Mouse (Mus musculus) spleen, embryonic (tissue): ENCODE measurements around the gene Slc7a8.

Experiments
- CTCF ChIA-PET: fragments of 350-600 bp; sonication (Branson Sonifier 250); formaldehyde crosslinking; loops from one replicate; lab custom pipeline; 2022; lab: Charles Lee

The Slc7a8 gene

DNA sequence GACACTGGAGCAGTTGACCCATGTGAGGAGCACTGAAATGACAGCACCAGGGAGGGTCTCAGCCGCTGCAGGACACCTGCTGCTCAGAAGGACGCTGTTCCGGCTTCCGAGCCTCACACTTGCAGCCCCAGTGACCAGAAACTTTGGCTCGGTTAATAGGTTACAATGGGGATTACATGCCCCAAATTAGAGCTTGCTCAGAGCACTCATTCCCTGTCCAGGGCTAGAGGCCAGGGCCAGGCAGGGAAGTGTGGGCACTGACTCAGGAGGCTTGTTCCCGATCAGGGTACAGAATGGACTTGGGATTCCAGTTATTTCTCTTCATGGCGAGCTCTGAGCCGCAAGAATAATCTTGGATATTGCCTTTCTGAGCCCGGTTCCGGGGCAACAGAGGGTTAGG is 44.1 kb downstream of the Slc7a8 start:
- CTCF ChIA-PET: no interaction called here

DNA sequence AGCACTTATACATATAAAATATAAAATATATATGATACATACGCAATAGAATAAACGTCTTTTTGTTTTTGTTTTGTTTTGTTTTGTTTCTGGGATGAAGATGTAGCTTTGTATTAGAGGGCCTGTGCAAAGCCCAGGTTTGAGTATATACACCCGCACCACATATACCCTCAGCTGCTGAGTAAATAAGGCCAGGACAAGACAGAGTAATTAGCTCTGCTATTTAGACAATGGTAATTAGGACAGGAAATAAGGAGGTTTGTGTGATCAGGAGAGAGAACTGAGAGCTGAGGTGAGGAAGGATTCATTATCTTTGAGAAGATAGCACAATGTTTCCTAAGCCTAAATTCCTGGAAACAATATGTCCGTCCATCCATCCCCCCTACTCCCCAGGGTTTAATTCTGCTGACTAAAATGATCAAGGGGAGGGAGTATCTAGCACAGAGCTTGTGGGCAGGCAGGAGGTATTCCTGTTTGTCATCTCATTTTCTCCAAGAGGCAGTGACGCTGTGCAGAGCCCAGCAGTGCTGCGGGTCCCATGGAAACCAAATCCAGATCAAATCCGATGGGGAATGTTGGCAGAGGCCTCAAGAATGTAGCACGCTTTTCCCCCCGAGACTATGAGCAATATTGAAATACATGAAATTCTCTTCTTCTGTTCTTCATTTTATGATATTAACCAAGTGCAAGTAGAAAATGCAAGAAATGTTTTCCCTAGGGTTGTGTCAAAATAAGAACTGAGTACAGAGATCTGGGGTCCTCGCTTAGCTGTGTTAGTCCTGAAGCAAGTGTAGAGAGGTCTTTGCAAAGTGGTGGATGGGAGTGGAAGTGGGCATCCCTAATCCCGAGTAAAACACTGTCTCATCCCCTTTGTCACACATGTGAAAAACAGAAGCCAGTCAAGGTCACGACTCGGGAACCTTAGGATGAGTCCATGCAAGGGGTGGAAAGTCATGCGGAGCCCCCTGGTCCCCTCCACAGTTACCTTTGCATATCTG is 44.9 kb downstream of the Slc7a8 start:
- CTCF ChIA-PET: no interaction called here

DNA sequence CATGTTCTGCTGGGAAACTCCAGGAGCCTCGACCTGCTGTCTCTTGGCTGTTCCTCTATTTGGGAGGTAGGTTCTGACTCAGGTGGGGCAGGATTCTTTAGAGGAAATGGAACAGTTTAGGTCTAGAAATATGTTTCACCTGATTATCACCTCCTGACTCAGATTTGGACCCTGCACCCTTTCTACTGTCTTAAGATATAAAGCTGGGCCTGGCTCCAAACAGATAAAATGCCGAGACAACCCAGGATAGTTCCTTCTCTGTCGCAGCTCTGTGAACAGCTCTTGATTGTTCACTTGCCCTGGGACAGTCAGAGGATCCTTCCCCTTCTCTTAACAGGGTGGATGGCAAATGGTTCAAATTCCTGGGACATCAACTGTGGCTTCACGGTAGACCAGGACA is 46.5 kb downstream of the Slc7a8 start:
- CTCF ChIA-PET: no interaction called here

- CTCF ChIA-PET: no interaction called here
Measured at GRCm38 (mm10) chr14:54734004-54734403, 47.7 kb downstream of the Slc7a8 start.

DNA sequence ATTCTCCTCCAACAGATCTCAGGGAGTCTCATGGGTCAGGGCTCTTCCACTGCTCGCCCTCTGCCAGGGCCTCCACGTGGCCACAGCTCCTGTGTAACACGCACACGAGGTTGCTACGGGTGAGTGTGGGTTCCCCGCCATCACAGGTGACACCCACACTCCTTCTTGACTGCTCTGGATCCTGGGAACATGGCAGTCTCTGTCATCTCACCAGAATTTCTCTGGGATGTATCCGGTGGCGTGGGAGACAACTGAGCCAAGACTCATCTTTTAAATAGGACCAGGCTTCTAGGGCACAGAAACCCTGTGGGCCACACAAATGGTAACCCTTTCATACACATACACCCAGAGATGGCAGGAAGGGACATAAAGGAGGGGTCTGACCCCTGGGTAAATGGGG is 49.5 kb downstream of the Slc7a8 start:
- CTCF ChIA-PET: no interaction called here

- CTCF ChIA-PET: no interaction called here
Measured at GRCm38 (mm10) chr14:54730305-54730704, 51.4 kb downstream of the Slc7a8 start.

DNA sequence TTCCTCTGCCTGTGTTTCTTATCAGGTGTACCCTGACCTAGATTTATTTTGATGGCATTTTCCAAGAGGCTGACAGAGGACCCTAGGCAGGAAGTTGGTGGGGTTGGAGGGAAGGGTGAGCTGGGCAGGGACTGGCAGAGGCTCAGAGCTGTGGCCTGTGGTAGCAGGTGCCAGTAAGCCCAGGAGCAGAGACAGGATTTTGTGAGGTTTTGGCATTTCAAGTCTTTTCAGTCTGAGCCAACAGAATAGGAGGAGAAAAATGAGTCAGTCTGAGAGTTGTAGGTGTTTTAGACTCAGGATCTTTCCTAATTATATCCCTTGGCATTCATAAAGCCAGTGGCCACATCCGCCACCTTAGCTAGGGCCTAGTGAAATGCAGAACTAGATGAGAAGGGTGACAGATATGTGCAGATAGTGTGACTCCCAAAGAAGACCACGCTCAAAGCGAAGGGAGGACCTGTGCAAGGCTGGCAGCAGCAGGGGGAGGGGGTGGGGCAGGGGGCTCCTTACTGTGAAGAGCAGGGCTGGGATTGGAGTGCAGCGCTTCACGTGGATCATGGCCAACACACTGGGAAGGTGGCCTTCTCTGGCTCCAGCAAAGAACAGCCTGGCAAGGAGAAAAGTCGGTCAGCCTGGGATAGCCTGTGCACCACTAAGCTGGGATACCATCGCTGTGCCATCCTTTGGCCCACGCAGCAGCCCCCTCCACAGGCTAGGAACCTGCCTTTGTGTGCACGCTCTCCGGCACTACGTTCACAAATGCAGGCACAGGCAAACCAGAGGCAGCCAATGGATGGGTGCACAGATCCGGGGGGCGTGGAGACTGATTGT is 52.7 kb downstream of the Slc7a8 start:
- CTCF ChIA-PET: no interaction called here

DNA sequence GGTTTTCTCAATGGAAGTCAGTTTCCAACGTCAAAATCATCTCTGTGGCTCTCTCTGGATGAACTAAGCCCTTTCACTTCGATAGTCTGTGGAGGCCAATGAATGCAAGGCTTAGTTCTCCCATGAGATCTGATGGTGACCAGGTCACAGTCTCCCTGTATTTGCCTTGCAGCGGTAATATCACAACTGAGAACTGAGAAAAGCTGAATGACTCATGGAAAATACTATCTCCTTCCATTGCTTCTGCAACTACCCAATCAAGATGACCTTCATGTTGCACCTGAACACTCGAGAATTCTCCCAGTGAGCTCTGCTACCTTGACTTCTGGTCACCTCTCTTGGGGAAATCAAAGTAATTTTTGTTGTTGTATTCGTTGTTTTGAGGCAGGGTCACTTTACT is 54.2 kb downstream of the Slc7a8 start:
- CTCF ChIA-PET: no interaction called here

GRCm38 (mm10) chr14:54724049-54724448 is 57.7 kb downstream of the Slc7a8 start:
- CTCF ChIA-PET: no interaction called here

DNA sequence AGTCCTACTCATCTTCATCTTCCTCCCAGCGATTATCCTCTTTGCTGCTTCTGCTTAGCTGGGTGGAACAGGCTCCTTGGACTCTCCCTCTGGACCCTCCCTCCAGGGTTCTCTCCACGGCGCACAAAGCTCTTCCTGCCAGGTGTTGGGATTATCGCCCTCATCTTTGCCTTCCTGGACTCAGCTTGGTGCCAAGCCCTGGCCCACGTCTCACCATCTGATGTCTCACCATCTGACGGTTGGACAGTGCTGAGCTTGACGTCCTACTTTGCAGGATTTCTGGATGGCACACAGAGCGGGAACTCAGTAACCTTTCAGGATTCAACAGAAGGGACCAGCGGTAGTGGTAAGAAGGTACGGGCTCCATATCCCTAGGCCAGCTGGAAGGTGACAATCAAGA is 60.0 kb downstream of the Slc7a8 start:
- CTCF ChIA-PET: interaction anchor here (0.6 kb wide), 1 partner anchor 9 kb away, joined by 3 read pairs; no protein-coding TSS in a partner anchor

DNA sequence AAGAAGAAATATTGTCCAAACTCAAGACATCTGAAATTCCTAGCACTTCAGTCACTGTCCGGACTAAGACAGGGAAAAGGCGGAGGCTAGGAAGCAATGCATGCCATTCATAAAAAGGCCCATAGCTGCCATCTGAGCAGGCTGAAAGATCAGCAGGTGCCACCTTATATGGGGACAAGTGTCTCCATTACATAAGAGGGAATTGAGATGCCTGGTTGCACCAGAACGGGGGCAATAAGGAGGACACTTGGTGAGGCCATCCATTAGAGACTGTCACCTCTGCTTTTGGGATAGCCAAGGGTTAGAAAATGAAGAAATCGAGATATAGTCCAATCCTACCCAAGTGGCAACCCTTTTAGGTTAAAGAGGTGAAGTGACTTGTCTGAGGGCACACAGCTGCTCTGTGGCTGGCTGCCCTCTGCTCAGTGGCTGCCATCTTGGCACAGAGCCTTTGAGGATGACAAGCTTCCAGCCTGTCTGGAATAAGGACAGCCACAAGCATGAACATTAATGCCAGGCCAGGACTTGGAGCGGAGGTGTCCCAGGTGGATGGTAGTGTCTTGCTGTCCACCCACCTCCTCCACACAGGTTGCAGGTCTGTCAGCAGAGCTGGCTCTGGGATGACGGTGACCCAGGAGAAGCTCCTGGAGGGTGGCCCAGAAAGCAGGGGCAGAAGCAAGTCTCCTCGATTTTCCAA is 60.9 kb downstream of the Slc7a8 start:
- CTCF ChIA-PET: no interaction called here

DNA sequence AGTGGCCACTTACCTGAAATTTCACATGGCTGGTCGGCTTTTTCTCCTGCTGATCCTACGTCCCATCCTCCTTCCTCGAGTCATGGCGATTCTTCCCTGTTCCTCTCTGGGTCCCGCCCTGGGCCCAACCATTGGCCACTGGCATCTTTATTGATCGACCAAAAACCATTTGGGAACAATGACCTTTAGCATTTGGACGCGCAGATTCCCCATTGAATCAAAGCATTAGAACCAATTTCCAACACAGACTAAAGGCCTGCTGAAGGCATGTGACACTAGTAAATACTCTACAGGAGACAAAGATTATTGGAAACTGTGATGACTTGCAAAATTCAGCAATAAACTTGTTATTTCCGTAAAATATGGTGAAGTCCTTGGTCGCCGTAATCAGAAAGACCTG is 61.7 kb downstream of the Slc7a8 start:
- CTCF ChIA-PET: no interaction called here

DNA sequence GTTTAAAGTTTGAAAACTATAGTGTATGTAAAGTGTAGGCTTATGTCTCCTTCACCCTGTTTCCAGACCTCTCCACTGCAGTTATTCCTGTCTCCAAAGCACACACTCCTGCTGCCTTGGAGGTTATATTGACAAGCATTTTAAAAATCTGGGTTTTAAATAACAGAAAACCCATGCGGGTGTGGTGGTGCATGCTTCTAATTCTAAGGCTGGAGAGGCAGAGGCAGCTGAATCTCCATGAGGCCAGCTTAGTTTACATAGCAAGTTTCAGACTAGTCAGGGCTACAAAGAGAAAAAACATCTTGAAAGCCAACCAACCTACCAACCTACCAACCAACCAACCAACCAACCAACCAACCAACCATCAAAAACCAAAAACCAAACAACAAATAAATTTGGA is 66.3 kb downstream of the Slc7a8 start:
- CTCF ChIA-PET: interaction anchor here (0.7 kb wide), 1 partner anchor 334 kb away, joined by 3 read pairs; no protein-coding TSS in a partner anchor

DNA sequence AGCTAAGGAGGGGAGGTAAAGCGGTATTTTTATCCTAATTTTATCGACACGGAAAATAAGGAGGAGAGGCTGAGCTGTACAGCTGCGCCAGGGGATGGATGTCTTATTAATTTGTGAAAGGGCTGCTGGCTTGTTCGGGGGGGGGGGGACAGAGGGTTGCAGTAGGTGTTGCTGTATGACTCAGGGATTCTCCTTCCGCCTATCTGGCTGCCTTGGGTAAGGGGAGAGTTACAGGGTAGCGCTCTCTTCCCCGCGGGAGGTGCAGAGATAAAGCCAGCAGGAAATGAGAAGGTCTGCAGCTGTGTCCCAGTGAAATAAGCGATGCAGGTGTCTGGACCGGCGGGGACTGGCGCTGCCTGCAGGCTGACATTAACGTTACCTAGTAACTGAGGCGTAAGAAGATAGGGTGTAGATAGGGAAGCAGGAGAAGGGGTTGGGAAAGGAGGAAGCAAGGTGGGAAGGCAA is 67.1 kb downstream of the Slc7a8 start:
- CTCF ChIA-PET: interaction anchor here (0.6 kb wide), 4 partner anchors 12 to 652 kb away, joined by 4 to 6 read pairs (median 4); no protein-coding TSS in a partner anchor

- CTCF ChIA-PET: interaction anchor here (0.6 kb wide), 4 partner anchors 11 to 651 kb away, joined by 4 to 6 read pairs (median 4); no protein-coding TSS in a partner anchor
Measured at GRCm38 (mm10) chr14:54714121-54714520, 67.6 kb downstream of the Slc7a8 start.

GRCm38 (mm10) chr14:54712861-54713260 is 68.9 kb downstream of the Slc7a8 start:
- CTCF ChIA-PET: interaction anchor here (0.7 kb wide), 2 partner anchors 9 to 30 kb away, joined by 3 to 5 read pairs; no protein-coding TSS in a partner anchor

DNA sequence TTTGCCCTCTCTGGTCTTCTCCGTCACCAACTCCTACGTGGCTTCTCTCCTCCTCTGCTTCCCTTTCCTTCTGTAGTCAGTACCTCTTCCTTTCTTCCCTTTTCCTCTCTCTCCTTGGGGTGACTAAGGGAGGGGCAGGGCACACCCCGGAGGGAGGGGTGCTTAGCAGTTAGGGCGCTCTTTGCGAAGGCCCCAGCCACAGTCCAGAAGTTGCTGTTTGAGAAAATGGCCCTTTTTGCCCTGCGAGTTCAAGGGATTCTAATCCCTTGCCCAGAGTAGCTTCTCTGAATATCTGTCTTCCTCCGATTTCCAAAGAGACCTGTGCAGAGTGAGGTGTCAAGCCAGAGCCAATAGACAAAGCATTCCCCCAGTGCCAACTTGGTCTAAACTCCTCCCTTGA is 69.7 kb downstream of the Slc7a8 start, which contains the start of gene Cebpe:
TSS of gene Cebpe (minus strand) at position 101 of the 400 bp plus-strand sequence.
- CTCF ChIA-PET: no interaction called here

GRCm38 (mm10) chr14:54709054-54709453 is 72.7 kb downstream of the Slc7a8 start:
- CTCF ChIA-PET: no interaction called here

DNA sequence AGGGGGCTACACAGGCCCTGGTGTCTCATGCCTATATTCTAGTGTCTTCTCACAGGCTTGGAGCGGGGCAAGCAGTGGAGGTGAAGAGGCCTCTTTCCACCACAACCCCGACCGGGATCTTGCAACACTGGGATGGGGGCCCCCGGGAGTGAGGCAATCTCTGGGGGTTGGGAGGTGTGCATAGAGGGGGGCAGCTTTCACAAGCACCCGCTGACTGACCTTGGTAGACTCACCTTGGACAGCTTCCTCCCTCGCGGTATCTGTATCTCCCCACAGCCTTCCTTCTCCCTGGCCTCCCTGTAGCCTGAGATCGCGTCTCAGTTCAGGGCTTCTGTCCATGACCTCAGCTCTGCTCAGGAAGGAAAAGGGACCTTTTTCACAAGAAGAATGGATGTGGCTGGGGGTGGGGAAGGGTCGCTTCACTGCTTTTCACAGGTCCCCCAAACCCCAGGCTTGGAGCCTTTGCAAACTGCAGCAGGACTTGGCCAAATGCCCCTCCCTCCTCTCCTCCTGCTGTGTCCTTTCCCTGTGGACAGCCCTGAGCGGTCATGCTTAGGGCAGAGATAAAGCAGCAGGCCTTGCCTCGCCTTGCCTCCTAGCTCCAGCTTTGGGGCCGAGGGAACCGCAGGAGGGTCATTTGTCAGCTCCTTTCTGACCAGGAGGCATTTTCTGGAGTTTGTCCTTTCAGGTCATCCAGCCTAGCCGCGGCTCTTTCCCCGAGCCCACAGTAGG is 75.0 kb downstream of the Slc7a8 start:
- CTCF ChIA-PET: no interaction called here

DNA sequence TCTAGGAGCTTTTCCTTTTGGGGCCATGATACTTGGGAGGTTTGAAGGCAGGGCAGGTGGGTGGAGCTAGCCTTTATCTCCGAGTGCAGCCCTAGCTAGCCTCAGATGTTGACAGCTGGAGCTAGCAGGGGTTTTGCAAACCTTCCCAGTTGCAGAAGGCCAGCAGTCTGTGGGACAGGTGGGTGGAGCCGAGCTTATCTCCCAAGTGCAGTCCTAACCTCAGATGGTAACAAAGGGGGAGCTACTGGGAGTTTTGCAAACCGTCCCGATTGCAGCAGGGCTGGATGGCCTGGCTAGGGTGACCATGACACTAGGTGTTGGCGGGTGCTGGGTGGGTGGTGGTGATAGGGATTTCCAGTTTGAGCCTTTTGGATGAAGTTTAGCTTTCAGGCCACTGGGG is 75.9 kb downstream of the Slc7a8 start:
- CTCF ChIA-PET: interaction anchor here (0.7 kb wide), 1 partner anchor 17 kb away, joined by 3 read pairs; no protein-coding TSS in a partner anchor
